Mouse (Mus musculus) cortical plate, adult 2 months (tissue): ENCODE measurements at regions not wholly inside any gene's neighbourhood (a gene's known extent, or its start where the extent isn't known, plus 50 kb on each side); places are given as distances from the start of the nearest gene placed in this dataset.

ENCODE experiments used
- H3K27ac ChIP-seq: fragments of 200-500 bp; 2 replicates; pipeline ENCODE4 v1.5.1; 2012; ENCODE audit warnings: low read length, control low read depth, inconsistent platforms; ENCODE audit not compliant: insufficient read depth
- H3K4me1 ChIP-seq: fragments of 200-500 bp; 2 replicates; pipeline ENCODE4 v1.6.1; 2011; ENCODE audit warnings: low read length; ENCODE audit not compliant: control insufficient read depth, insufficient read depth
- H3K4me3 ChIP-seq: fragments of 200-500 bp; 2 replicates; pipeline ENCODE4 v1.5.1; 2011; ENCODE audit warnings: mild to moderate bottlenecking, low read length, control low read depth; ENCODE audit not compliant: insufficient read depth
- CTCF ChIP-seq: fragments of 200-500 bp; IDR thresholded peaks from 2 replicates; pipeline ENCODE4 v1.5.1; 2011; ENCODE audit warnings: mild to moderate bottlenecking, control low read depth, low read length; ENCODE audit not compliant: insufficient read depth; ENCODE audit errors: extremely low read depth
- POLR2A ChIP-seq: fragments of 200-500 bp; IDR thresholded peaks from 2 replicates; pipeline ENCODE4 v1.6.1; 2011; ENCODE audit warnings: mild to moderate bottlenecking, low read length, control low read depth; ENCODE audit not compliant: insufficient read depth; ENCODE audit errors: extremely low read depth

DNA sequence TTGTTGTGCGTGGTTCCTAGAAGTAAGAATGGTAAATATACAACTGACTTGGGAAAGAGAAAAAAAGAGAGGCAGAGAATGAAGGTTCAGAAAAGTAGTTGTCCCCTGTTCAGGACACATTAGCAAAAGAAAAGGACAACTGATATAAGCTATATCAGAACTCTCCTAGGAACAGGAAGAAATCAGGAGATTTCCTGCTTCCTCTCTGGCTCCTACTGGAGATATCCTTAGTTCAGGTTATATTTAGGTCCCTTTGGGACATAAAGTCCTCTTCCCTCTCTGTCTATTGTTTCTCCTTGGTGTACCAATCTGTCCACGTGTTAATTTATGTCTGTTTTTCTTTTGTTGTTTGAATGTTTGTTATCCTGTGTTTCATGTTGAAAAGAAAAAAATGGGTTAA, 410.7 kb upstream of the Marcks start:
- no peak overlapping the region for H3K4me3 ChIP-seq
- H3K27ac ChIP-seq = no peak overlapping the region
- TF ChIP-seq POLR2A (no peak), CTCF (no peak)
- H3K4me1 ChIP-seq = no peaks in the 10 kb centered on the region

DNA sequence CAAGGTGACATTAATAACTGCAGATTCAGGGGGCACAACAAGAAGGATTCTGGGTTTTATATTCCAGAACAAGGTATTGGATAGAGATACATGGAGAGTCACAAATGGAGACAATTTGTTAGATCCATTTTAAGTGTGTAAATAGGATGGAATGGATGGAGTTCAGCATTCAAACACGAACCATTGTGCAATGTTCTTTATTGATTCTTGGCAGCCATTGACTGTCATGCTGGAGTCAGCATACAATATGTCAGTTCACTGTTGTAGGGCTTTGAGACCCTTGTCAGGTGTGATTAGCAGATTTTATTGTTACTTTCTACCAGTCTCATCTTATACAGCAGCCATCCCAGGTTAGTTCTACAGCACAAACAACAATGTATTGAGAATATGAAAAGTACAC, 402.0 kb upstream of the Marcks start:
- Histone ChIP-seq H3K27ac (no peak overlapping the region), H3K4me1 (no peaks in the 10 kb centered on the region), H3K4me3 (no peak overlapping the region)
- TF ChIP-seq CTCF (no peak), POLR2A (no peak)

DNA sequence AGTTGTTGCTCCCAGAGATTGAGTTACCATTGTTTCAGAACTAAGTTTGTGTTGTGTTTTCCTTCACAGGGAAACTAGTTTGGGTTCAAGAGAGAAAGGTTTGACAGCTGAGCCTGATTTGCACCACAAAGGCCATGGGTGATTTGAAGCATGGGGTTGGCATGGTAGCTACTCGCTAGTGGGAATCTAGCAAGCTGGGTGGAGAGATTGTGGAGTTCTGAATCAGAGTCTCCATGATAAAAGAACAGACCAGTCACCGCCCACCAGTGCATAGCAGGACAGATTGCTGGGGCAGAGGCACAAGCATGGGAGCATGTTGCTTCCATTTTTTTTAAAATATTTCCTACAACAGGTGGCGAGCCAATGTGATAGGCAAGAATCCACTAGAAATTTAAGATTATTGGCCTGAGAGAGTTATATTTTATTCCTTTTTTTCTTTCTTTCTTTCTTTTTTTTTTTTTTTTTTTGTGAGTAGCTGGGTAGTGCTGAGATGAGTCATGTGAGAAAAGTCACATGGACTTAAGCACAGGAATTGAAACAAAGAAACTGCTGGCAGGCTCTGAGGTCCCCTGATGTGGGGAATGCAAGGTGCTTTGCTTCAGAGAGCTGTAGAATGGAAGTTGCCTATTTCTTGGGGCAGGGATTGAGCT, 367.4 kb upstream of the Marcks start:
- H3K4me3 ChIP-seq = no peak overlapping the region
- no peaks in the 10 kb centered on the region for H3K4me1 ChIP-seq
- TF ChIP-seq POLR2A (no peak), CTCF (no peak)
- no peak overlapping the region for H3K27ac ChIP-seq

DNA sequence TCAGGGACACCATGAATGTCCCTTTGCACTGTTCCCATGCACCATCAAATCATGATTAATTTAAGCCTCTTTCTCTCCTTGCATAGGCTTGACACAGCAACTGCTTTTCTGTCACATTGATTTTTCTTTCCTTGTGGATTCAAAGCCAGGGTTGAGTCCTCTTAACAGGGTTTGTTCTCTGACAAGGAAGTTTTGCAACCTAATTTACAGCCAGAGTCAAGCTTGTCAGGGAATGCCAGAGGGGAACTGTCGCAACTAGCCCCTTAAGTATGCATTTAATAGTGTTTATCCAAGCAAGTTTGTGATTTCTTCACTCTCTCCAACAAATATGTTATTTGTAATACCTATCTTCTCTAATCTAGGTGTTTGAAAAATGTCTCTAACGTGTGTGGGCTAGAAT, 365.7 kb upstream of the Marcks start:
- TF ChIP-seq CTCF = no peak
- no peak for TF ChIP-seq POLR2A
- Histone ChIP-seq H3K4me1 (no peaks in the 10 kb centered on the region), H3K4me3 (no peak overlapping the region), H3K27ac (no peak overlapping the region)

DNA sequence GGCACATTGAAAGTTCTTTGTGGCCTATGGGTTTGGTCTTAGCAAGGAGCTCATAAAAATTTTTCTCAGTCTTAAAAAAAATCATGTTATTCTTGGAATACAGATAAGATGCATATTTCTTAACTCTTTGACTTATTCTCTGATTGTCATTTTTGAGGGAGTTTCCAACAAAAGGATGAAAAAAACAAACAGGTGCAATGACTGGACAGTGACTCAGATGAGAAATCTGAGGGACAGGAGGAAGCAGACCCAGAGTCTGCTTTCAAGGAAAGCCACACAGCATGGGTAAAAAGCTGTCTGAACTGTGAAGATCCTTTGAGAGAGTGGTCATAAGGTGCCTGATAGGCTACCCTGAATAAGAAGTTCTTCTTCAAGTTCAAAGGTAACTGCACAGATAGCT, 363.8 kb upstream of the Marcks start:
- H3K4me3 ChIP-seq = no peak overlapping the region
- no peak for TF ChIP-seq POLR2A
- TF ChIP-seq CTCF = no peak
- no peaks in the 10 kb centered on the region for H3K4me1 ChIP-seq
- no peak overlapping the region for H3K27ac ChIP-seq

DNA sequence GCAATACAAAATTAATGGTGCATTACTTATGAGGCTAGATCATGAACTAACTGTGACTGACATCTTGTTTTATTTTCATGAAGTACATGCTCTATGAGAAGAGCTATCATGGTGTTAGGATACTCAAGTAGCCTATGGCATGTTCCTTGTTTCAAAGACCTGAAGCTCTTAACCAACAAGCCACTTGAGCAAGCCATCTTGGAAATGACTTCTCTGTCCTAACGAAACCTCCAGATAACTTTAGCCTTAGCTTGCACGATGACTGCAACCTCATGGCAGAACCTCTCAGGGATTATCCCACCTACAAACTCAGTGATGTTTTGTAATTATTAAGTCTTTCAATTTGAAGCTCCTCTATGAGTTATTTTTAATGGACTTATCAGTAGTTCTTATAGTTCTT, 362.3 kb upstream of the Marcks start:
- no peak overlapping the region for H3K27ac ChIP-seq
- no peak for TF ChIP-seq POLR2A
- no peak for TF ChIP-seq CTCF
- no peaks in the 10 kb centered on the region for H3K4me1 ChIP-seq
- no peak overlapping the region for H3K4me3 ChIP-seq

DNA sequence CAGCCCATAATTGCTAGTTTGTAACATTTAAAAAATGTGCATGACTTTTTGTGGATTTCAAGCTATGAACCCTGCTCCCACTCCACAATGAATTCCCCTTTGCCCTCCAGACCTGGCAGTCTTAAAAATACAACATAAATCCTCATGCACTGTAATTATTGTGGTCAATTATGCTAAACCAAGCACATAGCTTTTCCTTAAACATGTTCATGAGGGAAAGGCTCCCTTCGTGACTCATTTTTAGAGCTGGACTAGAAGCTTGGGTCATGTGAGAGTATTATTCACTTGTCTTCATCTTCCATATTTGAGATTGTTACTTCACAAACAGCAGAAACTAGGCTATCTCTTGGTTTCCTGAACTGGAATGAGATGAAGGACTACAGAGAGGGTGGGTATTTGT, 356.7 kb upstream of the Marcks start:
- TF ChIP-seq CTCF (no peak), POLR2A (no peak)
- Histone ChIP-seq H3K4me1 (no peaks in the 10 kb centered on the region), H3K27ac (no peak overlapping the region), H3K4me3 (no peak overlapping the region)

DNA sequence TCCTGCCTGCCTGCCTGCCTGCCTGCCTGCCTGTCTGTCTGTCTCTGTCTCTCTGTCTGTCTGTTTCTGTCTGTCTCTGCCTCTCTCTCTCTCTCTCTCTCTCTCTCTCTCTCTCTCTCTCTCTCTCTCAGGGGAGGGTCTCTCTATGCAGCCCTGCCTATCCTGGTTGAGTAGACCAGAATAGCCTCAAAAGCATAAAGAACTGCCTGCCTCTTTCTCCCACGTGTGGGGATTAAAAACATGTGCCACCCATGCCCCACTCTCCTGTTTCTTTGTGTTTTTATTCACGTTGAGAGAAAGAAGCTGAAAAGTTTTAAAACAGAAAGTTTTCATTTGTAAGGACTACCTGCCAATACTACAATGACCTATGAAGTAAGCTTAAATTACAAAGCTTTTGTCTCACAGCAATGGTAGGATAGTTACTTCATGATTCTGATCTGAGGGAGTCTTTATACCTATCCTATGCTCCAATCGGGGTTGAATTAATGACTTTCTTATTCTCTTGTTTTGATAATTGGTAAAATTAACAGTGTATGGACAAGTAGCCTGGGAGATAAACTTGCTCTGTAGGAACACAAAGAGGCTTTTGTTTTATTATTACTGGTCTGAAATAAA, 355.9 kb upstream of the Marcks start:
- Histone ChIP-seq H3K4me1 (no peaks in the 10 kb centered on the region), H3K27ac (no peak overlapping the region), H3K4me3 (no peak overlapping the region)
- no peak for TF ChIP-seq POLR2A
- TF ChIP-seq CTCF = no peak

DNA sequence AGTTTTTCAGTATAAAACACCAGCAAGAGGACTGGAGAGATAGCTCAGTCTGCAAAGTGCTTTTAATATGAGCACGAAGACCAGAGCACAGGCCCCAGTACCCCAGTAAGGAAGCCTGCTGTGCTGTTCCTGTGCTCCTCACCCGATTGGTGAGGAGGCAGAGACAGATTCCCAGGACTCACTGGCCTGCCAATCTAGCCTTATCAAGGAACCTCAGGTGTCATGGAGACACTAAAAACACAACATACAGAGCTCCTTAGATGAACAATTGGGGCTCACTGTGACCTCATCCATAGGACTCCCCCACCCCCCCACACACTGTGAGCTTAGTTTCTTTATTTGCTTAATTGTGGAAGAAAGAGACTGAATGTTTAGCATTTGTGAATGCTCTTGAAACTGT, 355.4 kb upstream of the Marcks start:
- Histone ChIP-seq H3K27ac (no peak overlapping the region), H3K4me1 (no peaks in the 10 kb centered on the region), H3K4me3 (no peak overlapping the region)
- no peak for TF ChIP-seq POLR2A
- no peak for TF ChIP-seq CTCF

DNA sequence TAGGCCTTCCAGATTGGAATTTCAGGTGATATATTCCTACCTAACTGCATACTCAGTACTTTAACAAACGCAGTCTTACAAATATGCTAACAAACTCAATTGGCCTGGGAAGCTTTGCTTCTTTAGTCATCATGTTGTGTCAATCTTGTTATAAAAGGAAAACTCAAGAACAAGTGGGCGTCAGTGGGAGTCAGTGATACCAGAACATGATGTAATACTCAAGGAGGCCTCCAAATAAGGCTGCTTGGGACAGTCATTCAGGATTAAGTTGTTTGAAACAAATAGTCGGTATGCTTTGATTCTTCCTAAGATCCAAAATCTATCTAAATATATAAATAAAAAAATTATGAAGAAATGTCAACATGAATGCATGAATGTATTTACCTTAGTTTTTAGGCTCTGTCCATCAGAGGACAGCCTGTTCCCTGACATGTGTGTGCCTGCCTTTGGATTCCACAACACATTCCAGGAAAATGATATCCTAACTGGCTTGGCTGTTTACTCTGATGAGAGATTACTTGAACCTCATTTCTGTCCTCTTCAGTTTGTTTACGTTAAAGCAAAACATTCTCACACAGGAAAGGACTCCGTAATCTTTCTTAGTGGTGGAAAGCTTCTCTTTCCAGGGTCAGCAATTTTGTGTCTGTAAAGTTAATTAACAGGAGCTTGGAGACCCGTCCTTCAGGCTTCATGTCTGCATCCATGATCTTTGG, 345.7 kb upstream of the Marcks start:
- no peak overlapping the region for H3K4me3 ChIP-seq
- no peaks in the 10 kb centered on the region for H3K4me1 ChIP-seq
- H3K27ac ChIP-seq = no peak overlapping the region
- TF ChIP-seq POLR2A (no peak), CTCF (no peak)
